Mouse (Mus musculus): ENCODE results near the gene Strip2. TPM values are rescaled to one million over a fixed set of nuclear protein-coding genes. Genes with fewer than 3 reads are reported as not detected.

The Strip2 gene
- polyA plus RNA-seq, 1 experiment from 2014 or later = 0.92 TPM

GRCm38 (mm10) chr6:29903343-29903914 lies 13.4 kb upstream of the Strip2 start:
- H3K9me3 ChIP-seq (replicated peaks; ENCODE audit: low read length) = no peaks in the 10 kb centered on the region
- no peaks in the 10 kb centered on the region for H3K4me1 ChIP-seq (replicated peaks; ENCODE audit: insufficient read depth, low read length)
- no peak overlapping the region for H3K9ac ChIP-seq (ENCODE audit: low read depth, low read length)
- H3K27me3 ChIP-seq (ENCODE audit: insufficient read depth, low read length) = no peaks in the 10 kb centered on the region
- no peak for TF ChIP-seq CTCF (IDR thresholded peaks at IDR 0.05; ENCODE audit: low read depth)
- no peak for ATAC-seq (replicated peaks; ENCODE audit: low FRiP score, low read depth)
- no peak overlapping the region for H3K4me3 ChIP-seq (replicated peaks; ENCODE audit: low read depth, low read length)
- DNase-seq (ENCODE audit: low spot score) = no peak
- 90% methylated on average over 3 of the region's 3 CpGs for WGBS
- H3K36me3 ChIP-seq (ENCODE audit: insufficient read depth, low read length) = peaks cover 8% of the 10 kb centered on the region
- no peak overlapping the region for H3K27ac ChIP-seq
- no peak overlapping the region for H3K4me2 ChIP-seq (ENCODE audit: low read length)

GRCm38 (mm10) chr6:29904281-29904680 lies 12.5 kb upstream of the Strip2 start:
- peaks cover 11% of the 10 kb centered on the region for H3K36me3 ChIP-seq (ENCODE audit: insufficient read depth, low read length)
- H3K9me3 ChIP-seq (replicated peaks; ENCODE audit: low read length) = no peaks in the 10 kb centered on the region
- TF ChIP-seq CTCF (IDR thresholded peaks at IDR 0.05; ENCODE audit: low read depth) = no peak
- no peak overlapping the region for H3K4me2 ChIP-seq (ENCODE audit: low read length)
- DNase-seq (ENCODE audit: low spot score) = no peak
- no peak for ATAC-seq (replicated peaks; ENCODE audit: low FRiP score, low read depth)
- H3K9ac ChIP-seq (ENCODE audit: low read depth, low read length) = no peak overlapping the region
- H3K27me3 ChIP-seq (ENCODE audit: insufficient read depth, low read length) = no peaks in the 10 kb centered on the region
- H3K4me1 ChIP-seq (replicated peaks; ENCODE audit: insufficient read depth, low read length) = no peaks in the 10 kb centered on the region
- H3K27ac ChIP-seq = no peak overlapping the region
- H3K4me3 ChIP-seq (replicated peaks; ENCODE audit: low read depth, low read length) = no peak overlapping the region
- 73% methylated on average over 3 of the region's 3 CpGs for WGBS

- no peak for TF ChIP-seq CTCF (IDR thresholded peaks at IDR 0.05; ENCODE audit: low read depth)
- Histone ChIP-seq H3K36me3 (ENCODE audit: insufficient read depth, low read length) (peaks cover 8% of the 10 kb centered on the region; the same call in 1 of the 2 replicates), H3K4me1 (replicated peaks; ENCODE audit: insufficient read depth, low read length) (no peaks in the 10 kb centered on the region), H3K27me3 (ENCODE audit: insufficient read depth, low read length) (no peaks in the 10 kb centered on the region), H3K27ac (no peak overlapping the region), H3K4me3 (replicated peaks; ENCODE audit: low read depth, low read length) (no peak overlapping the region), H3K4me2 (ENCODE audit: low read length) (no peak overlapping the region), H3K9me3 (replicated peaks; ENCODE audit: low read length) (no peaks in the 10 kb centered on the region), H3K9ac (ENCODE audit: low read depth, low read length) (no peak overlapping the region)
- 90% methylated on average over 3 of the region's 3 CpGs for WGBS
- DNase-seq (ENCODE audit: low spot score) (no peak), ATAC-seq (replicated peaks; ENCODE audit: low FRiP score, low read depth) (no peak)
Observed at GRCm38 (mm10) chr6:29910631-29911030, 6.2 kb upstream of the Strip2 start.

GRCm38 (mm10) chr6:29913673-29914072 lies 3.1 kb upstream of the Strip2 start:
- TF ChIP-seq CTCF (IDR thresholded peaks at IDR 0.05; ENCODE audit: low read depth) = peak; percentile 42
- no peaks in the 10 kb centered on the region for H3K9me3 ChIP-seq (replicated peaks; ENCODE audit: low read length)
- H3K4me2 ChIP-seq (ENCODE audit: low read length) = no peak overlapping the region
- no peaks in the 10 kb centered on the region for H3K4me1 ChIP-seq (replicated peaks; ENCODE audit: insufficient read depth, low read length)
- H3K27ac ChIP-seq = no peak overlapping the region
- 0 out of 2 replicates have a peak, but pooled peaks cover 3% of the 10 kb centered on the region for H3K36me3 ChIP-seq (ENCODE audit: insufficient read depth, low read length)
- no peak overlapping the region for H3K4me3 ChIP-seq (replicated peaks; ENCODE audit: low read depth, low read length)
- WGBS = 38% methylated on average over 1 of the region's 1 CpGs
- H3K27me3 ChIP-seq (ENCODE audit: insufficient read depth, low read length) = no peaks in the 10 kb centered on the region; the same call in 1 of the 2 replicates
- ATAC-seq (replicated peaks; ENCODE audit: low FRiP score, low read depth) (no peak), DNase-seq (ENCODE audit: low spot score) (no peak)
- H3K9ac ChIP-seq (ENCODE audit: low read depth, low read length) = no peak overlapping the region

- no peaks in the 10 kb centered on the region; the same call in 1 of the 2 replicates for H3K27me3 ChIP-seq (ENCODE audit: insufficient read depth, low read length)
- ATAC-seq (replicated peaks; ENCODE audit: low FRiP score, low read depth) = no peak
- TF ChIP-seq CTCF (IDR thresholded peaks at IDR 0.05; ENCODE audit: low read depth) = no peak
- no peak for DNase-seq (ENCODE audit: low spot score)
- no peak overlapping the region for H3K27ac ChIP-seq
- no peaks in the 10 kb centered on the region for H3K9me3 ChIP-seq (replicated peaks; ENCODE audit: low read length)
- H3K4me2 ChIP-seq (ENCODE audit: low read length) = no peak overlapping the region
- no peak overlapping the region for H3K4me3 ChIP-seq (replicated peaks; ENCODE audit: low read depth, low read length)
- H3K4me1 ChIP-seq (replicated peaks; ENCODE audit: insufficient read depth, low read length) = no peaks in the 10 kb centered on the region
- H3K9ac ChIP-seq (ENCODE audit: low read depth, low read length) = no peak overlapping the region
- H3K36me3 ChIP-seq (ENCODE audit: insufficient read depth, low read length) = 0 out of 2 replicates have a peak, but pooled peaks cover 2% of the 10 kb centered on the region
Observed at GRCm38 (mm10) chr6:29914136-29914535, 2.7 kb upstream of the Strip2 start.

- Histone ChIP-seq H3K36me3 (ENCODE audit: insufficient read depth, low read length) (no peaks in the 10 kb centered on the region), H3K27me3 (ENCODE audit: insufficient read depth, low read length) (no peaks in the 10 kb centered on the region; the same call in 1 of the 2 replicates), H3K4me1 (replicated peaks; ENCODE audit: insufficient read depth, low read length) (no peaks in the 10 kb centered on the region), H3K9me3 (replicated peaks; ENCODE audit: low read length) (no peaks in the 10 kb centered on the region), H3K9ac (ENCODE audit: low read depth, low read length) (no peak overlapping the region), H3K4me2 (ENCODE audit: low read length) (no peak overlapping the region), H3K27ac (no peak overlapping the region), H3K4me3 (replicated peaks; ENCODE audit: low read depth, low read length) (no peak overlapping the region)
- no peak for DNase-seq (ENCODE audit: low spot score)
- no peak for ATAC-seq (replicated peaks; ENCODE audit: low FRiP score, low read depth)
- no peak for TF ChIP-seq CTCF (IDR thresholded peaks at IDR 0.05; ENCODE audit: low read depth)
- 40% methylated on average over 9 of the region's 9 CpGs for WGBS
Observed at GRCm38 (mm10) chr6:29915836-29916235, 976 bp upstream of the Strip2 start.

GRCm38 (mm10) chr6:29917383-29917720 lies 540 bp downstream of the Strip2 start:
- H3K9ac ChIP-seq (ENCODE audit: low read depth, low read length) = peak overlapping the region; percentile 47
- DNase-seq (ENCODE audit: low spot score) = peak; percentile 29

More at GRCm38 (mm10) chr6:29917383-29917720, 540 bp downstream of the Strip2 start:
- no peaks in the 10 kb centered on the region for H3K9me3 ChIP-seq (replicated peaks; ENCODE audit: low read length)
- H3K4me2 ChIP-seq (ENCODE audit: low read length) = peak overlapping the region; percentile 87
- H3K36me3 ChIP-seq (ENCODE audit: insufficient read depth, low read length) = no peaks in the 10 kb centered on the region
- ATAC-seq (replicated peaks; ENCODE audit: low FRiP score, low read depth) = peak; percentile 79
- H3K4me1 ChIP-seq (replicated peaks; ENCODE audit: insufficient read depth, low read length) = no peaks in the 10 kb centered on the region
- H3K27ac ChIP-seq = no peak overlapping the region
- under 1% methylated on average over 21 of the region's 21 CpGs for WGBS
- H3K27me3 ChIP-seq (ENCODE audit: insufficient read depth, low read length) = no peaks in the 10 kb centered on the region; the same call in 1 of the 2 replicates
- peak overlapping the region; percentile 65 for H3K4me3 ChIP-seq (replicated peaks; ENCODE audit: low read depth, low read length)
- no peak for TF ChIP-seq CTCF (IDR thresholded peaks at IDR 0.05; ENCODE audit: low read depth)
